Mouse (Mus musculus): ENCODE measurements around the gene Mical3. TPM values are rescaled to one million over a fixed set of nuclear protein-coding genes. Genes with fewer than 3 reads are reported as not detected.

The Mical3 gene
- polyA plus RNA-seq (2015; fragmentation: Nextera tagmentation; extraction: Ambion mirVana) = 37.0 and 43.2 TPM in 2 replicates

DNA sequence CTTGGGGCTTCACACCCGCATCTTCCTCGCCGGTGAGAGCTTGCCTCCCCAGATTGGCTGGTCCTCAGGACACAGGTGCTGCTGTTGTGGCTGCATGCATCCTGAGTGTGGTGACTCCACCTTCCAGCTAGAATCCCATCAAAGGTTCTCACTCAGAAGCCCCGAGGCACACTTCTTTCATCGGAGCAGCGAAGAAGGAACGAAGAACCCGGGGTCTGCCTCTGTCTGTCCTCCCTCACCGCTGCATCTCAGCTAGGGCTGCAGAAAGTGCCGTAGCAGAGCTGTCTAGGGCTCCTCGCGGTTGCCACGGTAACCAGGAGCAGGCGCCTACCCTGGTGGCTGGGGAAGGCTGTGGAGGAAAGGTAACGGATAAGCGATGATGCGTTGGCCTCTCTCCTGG, at the start of gene Mical3:
TSS of gene Mical3 (minus strand) at position 227 of the 400 bp plus-strand sequence.
- Histone ChIP-seq H3K9ac (ENCODE audit: low read depth, low read length) (peak within 1 kb of the TSS; percentile 88), H3K9me3 (replicated peaks; ENCODE audit: control insufficient read depth, low read length, poor library complexity, severe bottlenecking) (no peaks in the 10 kb centered on the region), H3K4me2 (ENCODE audit: low read length) (peak within 1 kb of the TSS; percentile 75), H3K4me1 (ENCODE audit: control insufficient read depth, insufficient read depth, low read length) (peaks cover 20% of the 10 kb centered on the region), H3K27me3 (ENCODE audit: control insufficient read depth, insufficient read depth, low read depth, low read length) (no peaks in the 10 kb centered on the region), H3K4me3 (ENCODE audit: low read depth, low read length) (peak within 1 kb of the TSS; percentile 65), H3K27ac (ENCODE audit: low read length) (peak within 1 kb of the TSS; percentile 98), H3K36me3 (ENCODE audit: control insufficient read depth, insufficient read depth, low read length) (no peaks in the 10 kb centered on the region)
- peak; percentile 90 for ATAC-seq
- WGBS = 0% methylated on average over 17 of the region's 17 CpGs

- peaks cover 11% of the 10 kb centered on the region for H3K4me1 ChIP-seq (ENCODE audit: control insufficient read depth, insufficient read depth, low read length)
- H3K27me3 ChIP-seq (ENCODE audit: control insufficient read depth, insufficient read depth, low read depth, low read length) = no peaks in the 10 kb centered on the region
- H3K4me2 ChIP-seq (ENCODE audit: low read length) = no peak overlapping the region
- H3K36me3 ChIP-seq (ENCODE audit: control insufficient read depth, insufficient read depth, low read length) = no peaks in the 10 kb centered on the region
- H3K9ac ChIP-seq (ENCODE audit: low read depth, low read length) = no peak overlapping the region
- H3K9me3 ChIP-seq (replicated peaks; ENCODE audit: control insufficient read depth, low read length, poor library complexity, severe bottlenecking) = no peaks in the 10 kb centered on the region
- no peak overlapping the region for H3K4me3 ChIP-seq (ENCODE audit: low read depth, low read length)
- no peak for ATAC-seq
- no peak overlapping the region for H3K27ac ChIP-seq (ENCODE audit: low read length)
- WGBS = 75% methylated on average over 7 of the region's 7 CpGs
Measured at GRCm38 (mm10) chr6:121179846-121180245, 49.0 kb upstream of the Mical3 start.

DNA sequence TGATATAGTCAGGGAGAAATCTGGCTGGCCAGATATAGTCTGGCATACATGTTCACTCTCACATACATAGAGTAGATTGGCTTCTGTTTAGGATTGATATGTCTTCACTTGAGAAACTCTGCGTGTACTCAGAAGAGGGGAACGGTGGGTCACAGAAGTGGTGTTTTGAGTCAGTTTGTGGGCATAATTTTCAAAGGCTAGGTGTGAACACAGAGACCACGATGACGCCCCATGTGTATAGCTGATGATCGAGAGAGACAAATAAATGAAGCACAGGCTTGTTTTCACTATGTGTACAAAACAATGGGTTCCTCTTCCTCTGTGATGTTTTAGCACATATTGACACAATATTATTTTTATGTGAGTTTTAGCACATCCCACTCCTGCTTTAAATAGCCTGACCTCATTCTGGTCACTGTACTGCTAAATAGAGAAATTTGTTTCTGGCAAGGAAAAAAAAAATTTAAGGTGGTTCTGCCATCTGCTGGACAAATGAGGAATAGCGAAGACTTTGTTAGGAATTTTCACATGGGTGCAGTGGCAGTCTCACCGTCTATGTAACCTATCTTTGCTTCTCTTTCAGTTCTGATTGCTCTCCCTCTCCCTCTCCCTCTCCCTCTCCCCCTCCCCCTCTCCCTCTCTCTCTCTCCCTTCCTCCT, 48.0 kb upstream of the Mical3 start:
- Histone ChIP-seq H3K27me3 (ENCODE audit: control insufficient read depth, insufficient read depth, low read depth, low read length) (no peaks in the 10 kb centered on the region), H3K27ac (ENCODE audit: low read length) (no peak overlapping the region), H3K36me3 (ENCODE audit: control insufficient read depth, insufficient read depth, low read length) (no peaks in the 10 kb centered on the region), H3K9me3 (replicated peaks; ENCODE audit: control insufficient read depth, low read length, poor library complexity, severe bottlenecking) (no peaks in the 10 kb centered on the region), H3K4me1 (ENCODE audit: control insufficient read depth, insufficient read depth, low read length) (peaks cover 7% of the 10 kb centered on the region; the same call in 1 of the 2 replicates), H3K4me2 (ENCODE audit: low read length) (no peak overlapping the region), H3K9ac (ENCODE audit: low read depth, low read length) (no peak overlapping the region), H3K4me3 (ENCODE audit: low read depth, low read length) (no peak overlapping the region)
- 0 out of 2 replicates have a peak, but pooled peaks have one; percentile 15 for ATAC-seq
- 60% methylated on average over 7 of the region's 7 CpGs for WGBS

DNA sequence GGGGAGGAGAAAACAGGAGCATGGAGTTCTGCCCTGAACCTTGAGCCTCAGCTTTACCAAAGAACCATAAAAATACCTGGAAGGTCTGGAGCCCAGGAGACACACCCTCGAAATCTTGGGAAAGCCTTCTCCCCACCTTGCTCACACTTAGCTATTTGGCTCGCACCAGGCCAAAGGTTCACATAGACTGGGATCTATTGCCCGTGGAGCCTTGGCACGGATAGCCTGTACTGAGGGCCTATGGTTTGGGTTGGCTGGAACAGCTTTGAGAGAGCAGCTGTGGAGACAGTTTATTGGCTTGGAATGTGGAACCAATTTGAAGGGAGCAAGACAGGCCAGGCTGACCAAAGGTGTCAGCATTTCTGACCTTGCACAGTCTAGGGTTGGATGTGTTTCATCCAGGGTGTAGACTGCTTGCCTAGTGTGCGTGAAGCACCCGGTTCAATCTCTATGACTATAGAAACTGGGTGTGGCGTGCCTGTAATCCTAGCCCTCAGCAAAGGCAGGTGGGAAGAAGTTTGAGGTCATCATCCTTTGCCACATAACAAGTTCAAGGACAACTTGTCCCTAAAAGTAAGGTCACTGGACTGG, 46.4 kb upstream of the Mical3 start:
- Histone ChIP-seq H3K9me3 (replicated peaks; ENCODE audit: control insufficient read depth, low read length, poor library complexity, severe bottlenecking) (no peaks in the 10 kb centered on the region), H3K4me1 (ENCODE audit: control insufficient read depth, insufficient read depth, low read length) (peaks cover 7% of the 10 kb centered on the region; the same call in 1 of the 2 replicates), H3K4me3 (ENCODE audit: low read depth, low read length) (no peak overlapping the region), H3K27ac (ENCODE audit: low read length) (no peak overlapping the region), H3K4me2 (ENCODE audit: low read length) (no peak overlapping the region), H3K9ac (ENCODE audit: low read depth, low read length) (no peak overlapping the region), H3K36me3 (ENCODE audit: control insufficient read depth, insufficient read depth, low read length) (no peaks in the 10 kb centered on the region), H3K27me3 (ENCODE audit: control insufficient read depth, insufficient read depth, low read depth, low read length) (no peaks in the 10 kb centered on the region)
- 89% methylated on average over 7 of the region's 7 CpGs for WGBS
- ATAC-seq = no peak

GRCm38 (mm10) chr6:121176731-121177098, 45.9 kb upstream of the Mical3 start:
- Histone ChIP-seq H3K9me3 (replicated peaks; ENCODE audit: control insufficient read depth, low read length, poor library complexity, severe bottlenecking) (no peaks in the 10 kb centered on the region), H3K4me3 (ENCODE audit: low read depth, low read length) (no peak overlapping the region), H3K4me1 (ENCODE audit: control insufficient read depth, insufficient read depth, low read length) (peaks cover 7% of the 10 kb centered on the region; the same call in 1 of the 2 replicates), H3K27me3 (ENCODE audit: control insufficient read depth, insufficient read depth, low read depth, low read length) (no peaks in the 10 kb centered on the region), H3K4me2 (ENCODE audit: low read length) (no peak overlapping the region), H3K36me3 (ENCODE audit: control insufficient read depth, insufficient read depth, low read length) (no peaks in the 10 kb centered on the region), H3K27ac (ENCODE audit: low read length) (no peak overlapping the region), H3K9ac (ENCODE audit: low read depth, low read length) (no peak overlapping the region)
- 89% methylated on average over 4 of the region's 4 CpGs for WGBS
- ATAC-seq = no peak

DNA sequence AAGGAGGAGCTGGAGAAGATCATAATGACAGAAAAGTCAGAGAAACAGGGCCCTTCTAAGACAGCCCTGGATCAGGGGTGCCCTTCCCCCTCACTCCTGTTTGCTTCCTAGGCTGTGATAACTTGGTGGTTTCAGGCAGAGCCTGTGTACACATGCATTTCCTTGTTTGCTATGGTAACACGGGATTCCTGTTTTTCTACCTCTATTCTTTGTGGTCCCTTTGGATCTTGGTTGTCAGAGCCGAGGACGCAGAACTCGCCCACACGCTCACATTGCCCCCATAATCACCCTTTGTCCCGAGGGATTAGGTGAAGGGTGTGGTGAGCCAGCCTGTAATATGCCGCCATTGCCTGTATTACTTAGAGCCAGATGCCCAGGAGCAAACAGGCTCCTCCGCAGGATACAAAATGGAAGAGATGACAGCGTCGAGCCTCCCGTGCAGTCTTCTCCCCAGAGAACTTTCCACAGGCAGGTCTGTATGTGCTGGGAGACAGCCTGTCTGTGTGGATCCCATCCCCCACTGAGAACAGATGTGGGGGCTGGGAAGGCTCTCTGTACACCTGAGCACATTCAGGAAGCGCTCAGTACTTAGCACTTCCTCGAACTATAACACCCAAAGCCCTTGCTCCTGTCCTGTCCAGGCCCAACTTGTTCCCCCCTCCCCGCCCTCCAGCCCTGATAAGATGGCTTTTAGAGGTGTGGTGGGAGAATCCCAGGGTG, 45.4 kb upstream of the Mical3 start:
- Histone ChIP-seq H3K36me3 (ENCODE audit: control insufficient read depth, insufficient read depth, low read length) (no peaks in the 10 kb centered on the region), H3K4me2 (ENCODE audit: low read length) (no peak overlapping the region), H3K4me3 (ENCODE audit: low read depth, low read length) (no peak overlapping the region), H3K9ac (ENCODE audit: low read depth, low read length) (0 out of 2 replicates have a peak overlapping the region, but pooled peaks have one; percentile 23), H3K27ac (ENCODE audit: low read length) (no peak overlapping the region), H3K27me3 (ENCODE audit: control insufficient read depth, insufficient read depth, low read depth, low read length) (no peaks in the 10 kb centered on the region), H3K4me1 (ENCODE audit: control insufficient read depth, insufficient read depth, low read length) (peaks cover 7% of the 10 kb centered on the region; the same call in 1 of the 2 replicates), H3K9me3 (replicated peaks; ENCODE audit: control insufficient read depth, low read length, poor library complexity, severe bottlenecking) (no peaks in the 10 kb centered on the region)
- WGBS = 41% methylated on average over 14 of the region's 14 CpGs
- ATAC-seq = peak; percentile 34; the same call in 1 of the 2 replicates

DNA sequence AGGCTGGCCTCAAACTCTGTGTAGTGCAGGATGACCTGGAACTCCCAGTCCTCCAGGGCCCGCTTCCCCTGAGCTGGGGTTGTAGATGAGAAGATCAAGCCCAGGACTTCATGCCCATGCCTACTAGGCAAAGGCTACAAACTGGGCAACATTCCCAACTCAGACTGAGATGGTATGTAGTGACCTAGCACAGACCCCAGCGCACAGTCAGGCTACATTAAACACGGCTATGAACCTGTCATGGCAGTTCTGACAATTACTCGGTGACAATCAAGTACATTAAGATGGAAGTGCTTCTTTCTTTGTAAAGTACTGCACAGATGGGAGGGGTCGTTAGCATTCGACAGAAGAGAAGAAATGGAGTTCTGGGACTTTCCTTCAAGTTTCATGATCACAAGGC, 44.0 kb upstream of the Mical3 start:
- Histone ChIP-seq H3K9ac (ENCODE audit: low read depth, low read length) (no peak overlapping the region), H3K4me2 (ENCODE audit: low read length) (no peak overlapping the region), H3K27me3 (ENCODE audit: control insufficient read depth, insufficient read depth, low read depth, low read length) (no peaks in the 10 kb centered on the region), H3K4me3 (ENCODE audit: low read depth, low read length) (no peak overlapping the region), H3K9me3 (replicated peaks; ENCODE audit: control insufficient read depth, low read length, poor library complexity, severe bottlenecking) (no peaks in the 10 kb centered on the region), H3K27ac (ENCODE audit: low read length) (no peak overlapping the region), H3K36me3 (ENCODE audit: control insufficient read depth, insufficient read depth, low read length) (no peaks in the 10 kb centered on the region), H3K4me1 (ENCODE audit: control insufficient read depth, insufficient read depth, low read length) (peaks cover 7% of the 10 kb centered on the region; the same call in 1 of the 2 replicates)
- 98% methylated on average over 6 of the region's 6 CpGs for WGBS
- no peak for ATAC-seq

DNA sequence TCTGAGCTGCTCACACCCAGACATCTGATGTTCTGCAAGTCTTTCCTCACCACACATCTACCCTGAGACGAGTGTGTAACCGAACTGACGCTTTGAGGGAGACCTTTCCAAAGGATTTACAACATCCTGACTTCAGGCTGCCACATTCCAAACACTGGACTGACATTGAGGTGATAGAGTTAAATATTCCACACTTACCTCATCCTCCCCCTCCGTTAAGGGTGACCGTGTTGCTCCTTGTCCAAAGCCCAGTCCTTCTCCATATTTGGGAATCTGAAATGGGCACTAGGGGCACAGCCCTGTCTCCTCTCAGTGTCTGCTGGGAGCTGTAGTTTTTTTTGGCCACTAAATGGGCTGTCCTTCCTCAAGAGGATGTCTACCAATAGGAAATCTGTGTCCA, 42.7 kb upstream of the Mical3 start:
- H3K4me2 ChIP-seq (ENCODE audit: low read length) = no peak overlapping the region
- no peak for ATAC-seq

DNA sequence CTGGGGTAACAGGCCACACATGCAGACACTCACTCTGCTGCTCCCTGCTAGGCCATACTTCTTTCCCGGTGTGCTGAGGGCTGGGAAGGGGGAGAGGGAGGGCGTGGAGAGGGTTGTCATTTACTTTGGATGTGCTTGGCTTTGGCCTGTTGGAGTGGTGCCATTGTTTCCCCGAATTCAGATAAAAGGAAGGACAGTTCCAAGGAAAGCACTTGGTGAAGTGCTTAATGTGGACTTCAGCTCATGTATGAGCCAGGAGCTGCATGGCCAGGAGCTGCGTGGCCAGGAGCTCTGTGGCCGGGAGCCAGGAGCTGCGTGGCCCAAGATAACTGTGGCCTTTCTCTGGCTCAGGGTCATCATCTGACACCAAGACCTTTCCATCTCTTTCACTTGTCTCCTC, 40.3 kb upstream of the Mical3 start:
- ATAC-seq = no peak
- Histone ChIP-seq H3K27ac (ENCODE audit: low read length) (no peak overlapping the region), H3K4me2 (ENCODE audit: low read length) (no peak overlapping the region), H3K9me3 (replicated peaks; ENCODE audit: control insufficient read depth, low read length, poor library complexity, severe bottlenecking) (no peaks in the 10 kb centered on the region), H3K9ac (ENCODE audit: low read depth, low read length) (no peak overlapping the region), H3K36me3 (ENCODE audit: control insufficient read depth, insufficient read depth, low read length) (no peaks in the 10 kb centered on the region), H3K4me3 (ENCODE audit: low read depth, low read length) (no peak overlapping the region), H3K27me3 (ENCODE audit: control insufficient read depth, insufficient read depth, low read depth, low read length) (no peaks in the 10 kb centered on the region), H3K4me1 (ENCODE audit: control insufficient read depth, insufficient read depth, low read length) (peaks cover 4% of the 10 kb centered on the region; the same call in 1 of the 2 replicates)
- WGBS = 82% methylated on average over 6 of the region's 6 CpGs

More for the DNA sequence above, 42.7 kb upstream of the Mical3 start:
- Histone ChIP-seq H3K9me3 (replicated peaks; ENCODE audit: control insufficient read depth, low read length, poor library complexity, severe bottlenecking) (no peaks in the 10 kb centered on the region), H3K27ac (ENCODE audit: low read length) (no peak overlapping the region), H3K36me3 (ENCODE audit: control insufficient read depth, insufficient read depth, low read length) (no peaks in the 10 kb centered on the region), H3K27me3 (ENCODE audit: control insufficient read depth, insufficient read depth, low read depth, low read length) (no peaks in the 10 kb centered on the region), H3K4me1 (ENCODE audit: control insufficient read depth, insufficient read depth, low read length) (peaks cover 7% of the 10 kb centered on the region; the same call in 1 of the 2 replicates), H3K4me3 (ENCODE audit: low read depth, low read length) (no peak overlapping the region), H3K9ac (ENCODE audit: low read depth, low read length) (no peak overlapping the region)
- 79% methylated on average over 5 of the region's 5 CpGs for WGBS

All from midbrain, embryonic 16.5 days (tissue).